Mouse (Mus musculus) G1E (cell line): ENCODE data around the gene Arfip1.

ENCODE experiments used
- CTCF ChIP-seq: IDR thresholded peaks from 2 replicates; pipeline ENCODE4 v1.5.1; 2012; ENCODE audit warnings: low read depth, low read length, inconsistent platforms, mixed read lengths
- GATA1 ChIP-seq: IDR thresholded peaks from 2 replicates; pipeline ENCODE4 v1.6.1; 2012; ENCODE audit warnings: borderline replicate concordance, low read length, inconsistent platforms, mixed read lengths

DNA sequence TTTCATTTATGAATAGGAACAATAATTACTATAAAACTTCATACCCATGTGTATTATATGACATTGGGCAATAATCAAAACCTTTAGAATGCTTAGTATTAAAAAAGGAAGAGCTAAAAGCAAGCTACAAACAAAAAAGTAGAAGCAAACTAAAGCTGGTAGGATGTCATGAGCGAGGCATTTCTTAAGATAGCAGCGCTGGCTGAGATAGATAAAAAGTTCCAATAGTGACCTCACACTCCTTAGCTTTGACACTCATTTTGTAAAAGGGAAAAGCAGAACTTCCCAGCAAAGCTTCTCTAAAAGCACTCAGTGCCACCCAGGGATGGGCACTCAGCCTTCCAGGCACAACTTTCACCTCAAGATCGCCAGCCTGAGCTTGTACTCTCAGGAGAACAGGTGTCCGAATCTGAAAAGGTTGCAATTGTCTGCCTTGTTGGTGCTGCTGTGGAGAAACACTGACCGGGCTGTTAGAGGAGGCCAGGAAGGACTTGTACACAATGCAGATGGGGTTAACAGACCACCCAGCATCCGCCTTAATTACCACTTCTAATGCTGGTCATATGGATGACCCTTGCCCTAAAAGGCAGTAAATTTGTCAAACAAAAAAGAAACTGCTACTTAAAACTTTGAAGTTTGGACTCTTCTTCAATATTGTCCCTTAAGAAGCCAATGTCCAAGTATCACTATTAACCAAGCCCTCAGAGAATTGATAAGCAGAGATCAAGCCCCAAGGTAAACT lies 69.5 kb downstream of the Arfip1 start:
- TF ChIP-seq GATA1 (no peak), CTCF (no peak)
